Mouse (Mus musculus) forebrain, embryonic 13.5 days (tissue): ENCODE data around the gene Mex3d. TPM values are rescaled to one million over a fixed set of nuclear protein-coding genes. Genes with fewer than 3 reads are reported as not detected.

Experiments
- ATAC-seq: fragments of 200-750 bp; cut with Nextera tagmentation; 2 replicates; pipeline ENCODE4 v1.8.0; 2017
- H3K27ac ChIP-seq: fragments of 300-500 bp; sonication (generic); 2 replicates; pipeline ENCODE4 v1.5.1; 2015; ENCODE audit warnings: inconsistent platforms, mild to moderate bottlenecking, moderate library complexity
- H3K27me3 ChIP-seq: fragments of 300-500 bp; sonication (generic); 2 replicates; pipeline ENCODE4 v1.6.1; 2015; ENCODE audit warnings: mild to moderate bottlenecking, inconsistent platforms
- H3K36me3 ChIP-seq: fragments of 300-500 bp; sonication (generic); 2 replicates; pipeline ENCODE4 v1.6.1; 2015; ENCODE audit warnings: mild to moderate bottlenecking, inconsistent platforms; ENCODE audit not compliant: poor library complexity, severe bottlenecking
- H3K4me1 ChIP-seq: fragments of 300-500 bp; sonication (generic); 2 replicates; pipeline ENCODE4 v1.6.1; 2015; ENCODE audit warnings: inconsistent platforms
- H3K4me2 ChIP-seq: fragments of 300-500 bp; sonication (generic); 2 replicates; pipeline ENCODE4 v1.6.1; 2015; ENCODE audit warnings: inconsistent platforms, mild to moderate bottlenecking, moderate library complexity
- H3K4me3 ChIP-seq: fragments of 300-500 bp; sonication (generic); 2 replicates; pipeline ENCODE4 v1.5.1; 2015; ENCODE audit warnings: mild to moderate bottlenecking, inconsistent platforms
- H3K9ac ChIP-seq: fragments of 300-500 bp; sonication (generic); 2 replicates; pipeline ENCODE4 v1.6.1; 2015; ENCODE audit warnings: mild to moderate bottlenecking, inconsistent platforms
- H3K9me3 ChIP-seq: fragments of 300-500 bp; sonication (generic); replicated peaks from 2 replicates; pipeline ENCODE4 v1.6.1; 2016; ENCODE audit warnings: inconsistent platforms
- WGBS: fragments of 180-500 bp; shearing (Covaris S2); methylation state at CpG from one replicate; pipeline ENCODE4 v1.1.7; 2015; 5-methylcytosine and 5-hydroxymethylcytosine counted together
- polyA plus RNA-seq: library from polyadenylated mRNA; unstranded; fragments of >200 nt; fragmentation: Nextera tagmentation; extraction: Ambion mirVana; gene quantifications from 2 replicates; pipeline ENCODE4 v1.2.1, GENCODE M21; 2015

The Mex3d gene
- polyA plus RNA-seq, 1 experiment from 2014 or later: 16.6 TPM

- H3K36me3 ChIP-seq: peaks cover 61% of the 10 kb centered on the region
- no peak for ATAC-seq
- peak overlapping the region; percentile 99 for H3K4me3 ChIP-seq
- no peak overlapping the region for H3K27ac ChIP-seq
- no peaks in the 10 kb centered on the region for H3K27me3 ChIP-seq
- WGBS: 52% methylated on average over 4 of the region's 4 CpGs
- peak overlapping the region; percentile 100 for H3K9ac ChIP-seq
- H3K9me3 ChIP-seq: no peaks in the 10 kb centered on the region
- H3K4me1 ChIP-seq: peaks cover 34% of the 10 kb centered on the region
- H3K4me2 ChIP-seq: peak overlapping the region; percentile 97
Observed at GRCm38 (mm10) chr10:80383431-80383830, 4.0 kb downstream of the Mex3d start.

- peaks cover 28% of the 10 kb centered on the region for H3K4me1 ChIP-seq
- WGBS: 90% methylated on average over 7 of the region's 7 CpGs
- peak overlapping the region; percentile 100 for H3K9ac ChIP-seq
- H3K27me3 ChIP-seq: no peaks in the 10 kb centered on the region
- no peak overlapping the region for H3K27ac ChIP-seq
- no peak for ATAC-seq
- H3K4me2 ChIP-seq: peak overlapping the region; percentile 97
- peak overlapping the region; percentile 99 for H3K4me3 ChIP-seq
- peaks cover 61% of the 10 kb centered on the region for H3K36me3 ChIP-seq
- no peaks in the 10 kb centered on the region for H3K9me3 ChIP-seq
Observed at GRCm38 (mm10) chr10:80382641-80383365, 4.7 kb downstream of the Mex3d start.

- H3K27me3 ChIP-seq: no peaks in the 10 kb centered on the region
- peaks cover 35% of the 10 kb centered on the region for H3K36me3 ChIP-seq
- no peak overlapping the region for H3K9ac ChIP-seq
- H3K9me3 ChIP-seq: no peaks in the 10 kb centered on the region
- 56% methylated on average over 10 of the region's 10 CpGs for WGBS
- no peak overlapping the region for H3K4me3 ChIP-seq
- no peak overlapping the region for H3K4me2 ChIP-seq
- H3K27ac ChIP-seq: no peak overlapping the region
- no peak for ATAC-seq
- no peaks in the 10 kb centered on the region for H3K4me1 ChIP-seq
Observed at GRCm38 (mm10) chr10:80377716-80378115, 9.7 kb downstream of the Mex3d start.

- no peak; the same call in 1 of the 2 replicates for ATAC-seq
- Histone ChIP-seq H3K4me2 (no peak overlapping the region), H3K9ac (no peak overlapping the region), H3K4me3 (no peak overlapping the region), H3K27ac (no peak overlapping the region), H3K9me3 (no peaks in the 10 kb centered on the region), H3K36me3 (peaks cover 19% of the 10 kb centered on the region), H3K4me1 (peaks cover 12% of the 10 kb centered on the region), H3K27me3 (no peaks in the 10 kb centered on the region)
- under 1% methylated on average over 7 of the region's 7 CpGs for WGBS
Observed at GRCm38 (mm10) chr10:80376160-80376559, 11.3 kb downstream of the Mex3d start.

GRCm38 (mm10) chr10:80374063-80374462 lies 13.4 kb downstream of the Mex3d start:
- no peak for ATAC-seq
- Histone ChIP-seq H3K4me3 (no peak overlapping the region), H3K36me3 (0 out of 2 replicates have a peak, but pooled peaks cover under 1% of the 10 kb centered on the region), H3K4me1 (peaks cover 14% of the 10 kb centered on the region), H3K4me2 (no peak overlapping the region), H3K27ac (no peak overlapping the region), H3K9ac (no peak overlapping the region), H3K9me3 (no peaks in the 10 kb centered on the region), H3K27me3 (no peaks in the 10 kb centered on the region)
- 16% methylated on average over 6 of the region's 6 CpGs for WGBS

- Histone ChIP-seq H3K36me3 (no peaks in the 10 kb centered on the region), H3K4me3 (no peak overlapping the region), H3K27me3 (peaks cover 2% of the 10 kb centered on the region; the same call in 1 of the 2 replicates), H3K9ac (no peak overlapping the region; the same call in 1 of the 2 replicates), H3K4me2 (no peak overlapping the region), H3K9me3 (no peaks in the 10 kb centered on the region), H3K4me1 (peaks cover 14% of the 10 kb centered on the region), H3K27ac (no peak overlapping the region)
- no peak for ATAC-seq
- 78% methylated on average over 6 of the region's 6 CpGs for WGBS
Observed at GRCm38 (mm10) chr10:80372706-80373105, 14.8 kb downstream of the Mex3d start.

GRCm38 (mm10) chr10:80371983-80372382 lies 15.5 kb downstream of the Mex3d start:
- H3K4me3 ChIP-seq: peak overlapping the region; percentile 20; the same call in 1 of the 2 replicates

GRCm38 (mm10) chr10:80371411-80371966 lies 16.0 kb downstream of the Mex3d start:
- no peaks in the 10 kb centered on the region for H3K9me3 ChIP-seq
- H3K4me3 ChIP-seq: peak overlapping the region; percentile 20
- no peak overlapping the region for H3K27ac ChIP-seq
- peaks cover 12% of the 10 kb centered on the region; the same call in 1 of the 2 replicates for H3K27me3 ChIP-seq
- H3K4me1 ChIP-seq: peaks cover 14% of the 10 kb centered on the region
- no peaks in the 10 kb centered on the region for H3K36me3 ChIP-seq
- peak overlapping the region; percentile 47 for H3K4me2 ChIP-seq
- peak overlapping the region; percentile 32; the same call in 1 of the 2 replicates for H3K9ac ChIP-seq
- ATAC-seq: peak; percentile 73
- 2% methylated on average over 12 of the region's 12 CpGs for WGBS

More at GRCm38 (mm10) chr10:80371983-80372382, 15.5 kb downstream of the Mex3d start:
- WGBS: 51% methylated on average over 9 of the region's 9 CpGs
- no peak for ATAC-seq
- no peaks in the 10 kb centered on the region for H3K36me3 ChIP-seq
- H3K27me3 ChIP-seq: peaks cover 8% of the 10 kb centered on the region; the same call in 1 of the 2 replicates
- H3K9me3 ChIP-seq: no peaks in the 10 kb centered on the region
- peak overlapping the region; percentile 47 for H3K4me2 ChIP-seq
- H3K27ac ChIP-seq: no peak overlapping the region
- peaks cover 14% of the 10 kb centered on the region for H3K4me1 ChIP-seq
- H3K9ac ChIP-seq: peak overlapping the region; percentile 32

GRCm38 (mm10) chr10:80369995-80370747 lies 17.3 kb downstream of the Mex3d start:
- H3K27ac ChIP-seq: no peak overlapping the region
- H3K9ac ChIP-seq: no peak overlapping the region
- no peaks in the 10 kb centered on the region for H3K36me3 ChIP-seq
- no peak for ATAC-seq
- H3K27me3 ChIP-seq: peaks cover 16% of the 10 kb centered on the region
- WGBS: 84% methylated on average over 21 of the region's 21 CpGs
- no peaks in the 10 kb centered on the region for H3K9me3 ChIP-seq
- H3K4me3 ChIP-seq: no peak overlapping the region
- no peak overlapping the region for H3K4me2 ChIP-seq
- H3K4me1 ChIP-seq: peaks cover 14% of the 10 kb centered on the region

GRCm38 (mm10) chr10:80368392-80368791 lies 19.1 kb downstream of the Mex3d start:
- H3K4me3 ChIP-seq: no peak overlapping the region
- no peaks in the 10 kb centered on the region for H3K9me3 ChIP-seq
- H3K4me1 ChIP-seq: peaks cover 19% of the 10 kb centered on the region
- ATAC-seq: no peak
- peaks cover 24% of the 10 kb centered on the region for H3K27me3 ChIP-seq
- H3K27ac ChIP-seq: no peak overlapping the region
- no peak overlapping the region for H3K4me2 ChIP-seq
- H3K36me3 ChIP-seq: no peaks in the 10 kb centered on the region
- WGBS: 91% methylated on average over 6 of the region's 6 CpGs
- H3K9ac ChIP-seq: no peak overlapping the region

GRCm38 (mm10) chr10:80367954-80368353 lies 19.5 kb downstream of the Mex3d start:
- Histone ChIP-seq H3K27me3 (peaks cover 26% of the 10 kb centered on the region), H3K36me3 (no peaks in the 10 kb centered on the region), H3K9me3 (no peaks in the 10 kb centered on the region), H3K4me1 (peaks cover 19% of the 10 kb centered on the region), H3K4me2 (no peak overlapping the region), H3K27ac (no peak overlapping the region), H3K9ac (no peak overlapping the region), H3K4me3 (no peak overlapping the region)
- no peak for ATAC-seq
- WGBS: 61% methylated on average over 5 of the region's 5 CpGs

- Histone ChIP-seq H3K9ac (no peak overlapping the region), H3K27me3 (peaks cover 31% of the 10 kb centered on the region), H3K4me1 (peaks cover 5% of the 10 kb centered on the region; the same call in 1 of the 2 replicates), H3K27ac (no peak overlapping the region), H3K9me3 (no peaks in the 10 kb centered on the region), H3K4me3 (no peak overlapping the region), H3K36me3 (no peaks in the 10 kb centered on the region), H3K4me2 (no peak overlapping the region)
- WGBS: 72% methylated on average over 6 of the region's 6 CpGs
- ATAC-seq: no peak
Observed at GRCm38 (mm10) chr10:80365736-80366135, 21.7 kb downstream of the Mex3d start.
